Mouse (Mus musculus): ENCODE results near the gene Osbpl9.

DNA sequence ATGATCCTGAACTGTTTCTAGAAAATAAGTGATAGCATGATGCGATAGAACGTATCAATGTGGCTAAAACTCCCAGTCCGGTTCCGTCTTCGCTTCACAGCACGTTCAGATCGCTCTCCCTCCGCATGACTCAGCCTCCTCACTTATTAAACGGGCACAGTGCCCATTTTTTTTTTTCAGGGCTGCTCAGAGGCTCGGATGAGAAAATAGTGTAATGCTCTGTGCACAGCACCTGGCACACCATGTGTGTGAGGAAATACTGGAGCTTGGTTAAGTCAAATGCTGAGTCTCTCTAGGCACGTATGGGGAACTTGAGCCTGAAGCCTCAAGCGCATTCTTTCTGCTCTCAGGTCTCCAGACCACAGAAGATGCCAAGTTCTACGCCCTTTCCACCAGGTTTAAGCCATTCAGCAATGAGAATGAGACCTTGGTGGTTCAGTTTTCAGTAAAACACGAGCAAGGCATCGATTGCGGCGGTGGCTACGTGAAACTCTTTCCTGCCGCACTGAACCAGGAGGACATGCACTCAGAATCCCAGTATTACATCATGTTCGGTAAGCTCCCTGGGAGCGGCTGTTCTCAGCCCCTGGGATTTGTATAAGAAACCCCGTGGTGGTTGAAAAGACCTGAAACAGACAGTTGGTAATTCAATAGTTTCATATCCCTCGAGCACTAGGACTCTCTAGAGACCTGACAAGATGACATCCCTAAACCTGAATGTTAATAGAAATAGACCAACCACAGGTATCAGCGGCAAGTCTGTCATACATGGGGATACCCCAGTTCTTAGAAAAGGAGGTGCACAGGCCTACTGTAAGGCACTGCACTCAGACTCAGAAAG is 36.6 kb upstream of the Osbpl9 start:
- TF ChIP-seq CTCF (IDR thresholded peaks at IDR 0.05; ENCODE audit: low read depth, low read length) (no peak), POLR2A (IDR thresholded peaks at IDR 0.05; ENCODE audit: borderline replicate concordance, low read depth, low read length) (no peak)

All from bone marrow macrophage, adult 2 months (primary cell).